Mouse (Mus musculus) kidney, embryonic 16.5 days (tissue): ENCODE data around the gene Ces1h. TPM values are rescaled to one million over a fixed set of nuclear protein-coding genes. Genes with fewer than 3 reads are reported as not detected.
"Not testable (repeated sequence)": the region's sequence is repeated elsewhere in the genome, so short reads cannot be mapped to it uniquely, and the experiment has no call there.

Experiments used
- ATAC-seq: fragments of 200-750 bp; cut with Nextera tagmentation; 2 replicates; pipeline ENCODE4 v1.8.0; 2017; ENCODE audit warnings: moderate TSS enrichment; ENCODE audit not compliant: low FRiP score, low TSS enrichment
- H3K27ac ChIP-seq: fragments of 300-500 bp; sonication (generic); 2 replicates; pipeline ENCODE4 v1.5.1; 2014; ENCODE audit warnings: low read length
- H3K27me3 ChIP-seq: fragments of 300-500 bp; sonication (generic); 2 replicates; pipeline ENCODE4 v1.6.1; 2014; ENCODE audit warnings: low read length, control low read depth, mixed read lengths; ENCODE audit not compliant: insufficient read depth
- H3K36me3 ChIP-seq: fragments of 300-500 bp; sonication (generic); 2 replicates; pipeline ENCODE4 v1.6.1; 2014; ENCODE audit warnings: low read length, control low read depth, mixed read lengths; ENCODE audit not compliant: insufficient read depth
- H3K4me1 ChIP-seq: fragments of 300-500 bp; sonication (generic); 2 replicates; pipeline ENCODE4 v1.6.1; 2014; ENCODE audit warnings: low read length, control low read depth, mixed read lengths; ENCODE audit not compliant: insufficient read depth
- H3K4me2 ChIP-seq: fragments of 300-500 bp; sonication (generic); replicated peaks from 2 replicates; pipeline ENCODE4 v1.6.1; 2014; ENCODE audit warnings: low read depth, low read length
- H3K4me3 ChIP-seq: fragments of 300-500 bp; sonication (generic); 2 replicates; pipeline ENCODE4 v1.5.1; 2014; ENCODE audit warnings: mild to moderate bottlenecking, low read length
- H3K9ac ChIP-seq: fragments of 300-500 bp; sonication (generic); replicated peaks from 2 replicates; pipeline ENCODE4 v1.6.1; 2014; ENCODE audit warnings: low read length
- H3K9me3 ChIP-seq: fragments of 300-500 bp; sonication (generic); 2 replicates; pipeline ENCODE4 v1.6.1; 2016; ENCODE audit warnings: low read length, control low read depth
- WGBS: fragments of 180-500 bp; shearing (Covaris S2); extraction: QIAGEN DNeasy Blood & Tissue Kit; methylation state at CpG from one replicate; pipeline ENCODE4 v1.1.7; 2014; 5-methylcytosine and 5-hydroxymethylcytosine counted together
- polyA plus RNA-seq: library from polyadenylated mRNA; unstranded; fragments of >200 nt; fragmentation: Nextera tagmentation; extraction: Ambion mirVana; gene quantifications from 2 replicates; pipeline ENCODE4 v1.2.1, GENCODE M21; 2015

The Ces1h gene
- polyA plus RNA-seq, result not detected in 2 replicates

- no peak within 1 kb of the TSS for H3K27ac ChIP-seq
- H3K9me3 ChIP-seq, result no peaks in the 10 kb centered on the region
- no peak within 1 kb of the TSS for H3K4me3 ChIP-seq
- H3K36me3 ChIP-seq, result no peaks in the 10 kb centered on the region
- 95% methylated on average over 4 of the region's 4 CpGs for WGBS
- no peak within 1 kb of the TSS for H3K9ac ChIP-seq
- H3K27me3 ChIP-seq, result no peaks in the 10 kb centered on the region
- no peak for ATAC-seq
- H3K4me2 ChIP-seq, result no peak within 1 kb of the TSS
- H3K4me1 ChIP-seq, result no peaks in the 10 kb centered on the region
Measured at GRCm38 (mm10) chr8:93379625-93380024, at the start of gene Ces1h. Gene Ces1h (minus strand): TSS chr8:93379725.

DNA sequence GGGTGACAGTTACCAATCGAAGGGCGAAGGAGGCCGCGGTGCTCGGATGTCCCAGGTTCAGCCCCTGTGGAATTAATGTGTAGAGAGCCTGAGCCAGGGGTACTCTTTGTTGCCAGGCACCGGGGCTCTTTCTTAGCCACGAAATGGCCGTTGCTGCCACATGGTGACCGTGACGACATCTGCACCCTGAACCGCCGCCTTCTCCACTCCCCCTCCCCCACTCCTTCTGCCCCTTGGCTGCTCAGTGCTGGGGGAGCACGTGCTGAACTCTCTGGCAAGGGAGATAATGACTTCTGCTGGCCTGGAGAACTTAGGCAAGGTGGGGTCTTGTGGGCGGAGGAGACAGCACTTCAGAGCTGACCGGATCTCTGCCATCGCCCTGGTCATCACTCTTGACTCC is 47.7 kb upstream of the Ces1h start:
- 89% methylated on average over 16 of the region's 16 CpGs for WGBS

GRCm38 (mm10) chr8:93415387-93415786 is 35.9 kb upstream of the Ces1h start:
- Histone ChIP-seq H3K4me1 (no peaks in the 10 kb centered on the region), H3K27me3 (no peaks in the 10 kb centered on the region), H3K27ac (no peak overlapping the region), H3K4me3 (no peak overlapping the region), H3K36me3 (no peaks in the 10 kb centered on the region), H3K9me3 (no peaks in the 10 kb centered on the region), H3K9ac (no peak overlapping the region), H3K4me2 (no peak overlapping the region)
- no peak for ATAC-seq
- WGBS, result 70% methylated on average over 4 of the region's 4 CpGs

More for the DNA sequence above, 47.7 kb upstream of the Ces1h start:
- Histone ChIP-seq H3K36me3 (no peaks in the 10 kb centered on the region), H3K4me1 (no peaks in the 10 kb centered on the region), H3K4me2 (no peak overlapping the region), H3K9me3 (no peaks in the 10 kb centered on the region), H3K9ac (no peak overlapping the region), H3K27me3 (no peaks in the 10 kb centered on the region), H3K4me3 (no peak overlapping the region), H3K27ac (no peak overlapping the region)
- ATAC-seq, result no peak

GRCm38 (mm10) chr8:93408830-93409229 is 29.3 kb upstream of the Ces1h start:
- ATAC-seq, result no peak
- no peaks in the 10 kb centered on the region for H3K36me3 ChIP-seq
- no peaks in the 10 kb centered on the region for H3K9me3 ChIP-seq
- H3K9ac ChIP-seq, result no peak overlapping the region
- no peak overlapping the region for H3K4me3 ChIP-seq
- H3K27me3 ChIP-seq, result no peaks in the 10 kb centered on the region
- H3K4me1 ChIP-seq, result no peaks in the 10 kb centered on the region
- WGBS, result 76% methylated on average over 2 of the region's 2 CpGs
- H3K27ac ChIP-seq, result no peak overlapping the region
- no peak overlapping the region for H3K4me2 ChIP-seq

GRCm38 (mm10) chr8:93399698-93400097 is 20.2 kb upstream of the Ces1h start:
- Histone ChIP-seq H3K36me3 (no peaks in the 10 kb centered on the region), H3K27ac (no peak overlapping the region), H3K9ac (no peak overlapping the region), H3K9me3 (no peaks in the 10 kb centered on the region), H3K4me3 (no peak overlapping the region), H3K4me2 (no peak overlapping the region), H3K4me1 (no peaks in the 10 kb centered on the region), H3K27me3 (no peaks in the 10 kb centered on the region)
- 67% methylated on average over 2 of the region's 2 CpGs for WGBS
- ATAC-seq, result no peak

GRCm38 (mm10) chr8:93398044-93398443 is 18.5 kb upstream of the Ces1h start:
- Histone ChIP-seq H3K4me1 (0 out of 2 replicates have a peak, but pooled peaks cover 2% of the 10 kb centered on the region), H3K4me2 (no peak overlapping the region), H3K9me3 (no peaks in the 10 kb centered on the region), H3K4me3 (no peak overlapping the region), H3K9ac (no peak overlapping the region), H3K27me3 (no peaks in the 10 kb centered on the region), H3K36me3 (no peaks in the 10 kb centered on the region), H3K27ac (no peak overlapping the region)
- ATAC-seq, result no peak
- WGBS, result 45% methylated on average over 1 of the region's 1 CpGs

GRCm38 (mm10) chr8:93394079-93394619 is 14.6 kb upstream of the Ces1h start:
- not testable (repeated sequence) for H3K4me3 ChIP-seq, H3K36me3 ChIP-seq, H3K4me2 ChIP-seq, H3K9me3 ChIP-seq, H3K4me1 ChIP-seq, ATAC-seq, H3K9ac ChIP-seq, H3K27ac ChIP-seq, H3K27me3 ChIP-seq
- 39% methylated on average over 8 of the region's 8 CpGs for WGBS

GRCm38 (mm10) chr8:93369481-93369880 is 10.0 kb downstream of the Ces1h start:
- no peak overlapping the region for H3K27ac ChIP-seq
- no peak for ATAC-seq
- WGBS, result 20% methylated on average over 2 of the region's 2 CpGs
- no peaks in the 10 kb centered on the region for H3K9me3 ChIP-seq
- no peaks in the 10 kb centered on the region for H3K27me3 ChIP-seq
- no peaks in the 10 kb centered on the region for H3K4me1 ChIP-seq
- H3K4me3 ChIP-seq, result no peak overlapping the region
- no peak overlapping the region for H3K9ac ChIP-seq
- H3K36me3 ChIP-seq, result no peaks in the 10 kb centered on the region
- no peak overlapping the region for H3K4me2 ChIP-seq

- H3K27me3 ChIP-seq, result no peaks in the 10 kb centered on the region
- no peak overlapping the region for H3K9ac ChIP-seq
- H3K9me3 ChIP-seq, result no peaks in the 10 kb centered on the region
- no peak overlapping the region for H3K4me2 ChIP-seq
- no peak for ATAC-seq
- no peak overlapping the region for H3K27ac ChIP-seq
- no peaks in the 10 kb centered on the region for H3K36me3 ChIP-seq
- no peaks in the 10 kb centered on the region for H3K4me1 ChIP-seq
- H3K4me3 ChIP-seq, result no peak overlapping the region
Measured at GRCm38 (mm10) chr8:93360113-93360512, 19.4 kb downstream of the Ces1h start.

- WGBS, result 85% methylated on average over 2 of the region's 2 CpGs
- H3K9me3 ChIP-seq, result no peaks in the 10 kb centered on the region
Measured at GRCm38 (mm10) chr8:93339531-93339930, 40.0 kb downstream of the Ces1h start.

More at GRCm38 (mm10) chr8:93339531-93339930, 40.0 kb downstream of the Ces1h start:
- Histone ChIP-seq H3K4me3 (no peak overlapping the region), H3K36me3 (no peaks in the 10 kb centered on the region), H3K4me1 (no peaks in the 10 kb centered on the region), H3K27ac (no peak overlapping the region), H3K27me3 (no peaks in the 10 kb centered on the region), H3K4me2 (no peak overlapping the region), H3K9ac (no peak overlapping the region)
- no peak for ATAC-seq
